Mouse (Mus musculus) E14TG2a.4 (cell line): Measurements from ENCODE around the gene Atp1b2.

ENCODE experiments used
- H3K27me3 ChIP-seq: 2 replicates; pipeline ENCODE4 v1.6.1; 2014; ENCODE audit warnings: low read length, control low read depth; ENCODE audit not compliant: insufficient read depth
- H3K36me3 ChIP-seq: 2 replicates; pipeline ENCODE4 v1.6.1; 2014; ENCODE audit warnings: low read length, control low read depth; ENCODE audit not compliant: insufficient read depth
- H3K4me1 ChIP-seq: replicated peaks from 2 replicates; pipeline ENCODE4 v1.6.1; 2014; ENCODE audit warnings: low read depth, low read length, control low read depth
- H3K4me3 ChIP-seq: replicated peaks from 2 replicates; pipeline ENCODE4 v1.5.1; 2014; ENCODE audit warnings: mild to moderate bottlenecking, low read length
- H3K9me3 ChIP-seq: 2 replicates; pipeline ENCODE4 v1.6.1; 2014; ENCODE audit warnings: low read length, control low read depth
- CTCF ChIP-seq: conservative IDR thresholded peaks from 2 replicates; pipeline ENCODE4 v1.5.1; 2014; ENCODE audit warnings: low read length
- NANOG ChIP-seq: IDR thresholded peaks from 2 replicates; pipeline ENCODE4 v1.6.1; 2014; ENCODE audit warnings: borderline replicate concordance, low read length, mixed read lengths
- POU5F1 ChIP-seq: IDR thresholded peaks from 2 replicates; pipeline ENCODE4 v1.6.1; 2014; ENCODE audit warnings: low read length, borderline replicate concordance

The Atp1b2 gene

GRCm38 (mm10) chr11:69613553-69614256, 8.0 kb upstream of the Atp1b2 start:
- no peaks in the 10 kb centered on the region for H3K9me3 ChIP-seq
- no peak for TF ChIP-seq NANOG
- TF ChIP-seq CTCF, result peak; percentile 85
- H3K4me1 ChIP-seq, result peaks cover 36% of the 10 kb centered on the region
- H3K4me3 ChIP-seq, result peak overlapping the region; percentile 54
- H3K36me3 ChIP-seq, result no peaks in the 10 kb centered on the region
- peaks cover 38% of the 10 kb centered on the region for H3K27me3 ChIP-seq

GRCm38 (mm10) chr11:69610899-69611298, 5.2 kb upstream of the Atp1b2 start:
- TF ChIP-seq CTCF (no peak), POU5F1 (no peak), NANOG (no peak)

GRCm38 (mm10) chr11:69609416-69609815, 3.7 kb upstream of the Atp1b2 start:
- no peak for TF ChIP-seq CTCF
- TF ChIP-seq NANOG, result no peak
- no peak for TF ChIP-seq POU5F1

More at GRCm38 (mm10) chr11:69610899-69611298, 5.2 kb upstream of the Atp1b2 start:
- H3K9me3 ChIP-seq, result no peaks in the 10 kb centered on the region
- H3K4me1 ChIP-seq, result peaks cover 56% of the 10 kb centered on the region
- peaks cover 13% of the 10 kb centered on the region for H3K27me3 ChIP-seq
- no peak overlapping the region for H3K4me3 ChIP-seq
- H3K36me3 ChIP-seq, result no peaks in the 10 kb centered on the region

GRCm38 (mm10) chr11:69608525-69608924, 2.8 kb upstream of the Atp1b2 start:
- TF ChIP-seq NANOG (no peak), CTCF (no peak), POU5F1 (no peak)
- H3K36me3 ChIP-seq, result no peaks in the 10 kb centered on the region
- H3K4me1 ChIP-seq, result peaks cover 56% of the 10 kb centered on the region
- peaks cover 25% of the 10 kb centered on the region for H3K27me3 ChIP-seq
- H3K4me3 ChIP-seq, result no peak overlapping the region
- no peaks in the 10 kb centered on the region for H3K9me3 ChIP-seq

More at GRCm38 (mm10) chr11:69609416-69609815, 3.7 kb upstream of the Atp1b2 start:
- Histone ChIP-seq H3K4me3 (no peak overlapping the region), H3K9me3 (no peaks in the 10 kb centered on the region), H3K27me3 (peaks cover 16% of the 10 kb centered on the region), H3K36me3 (no peaks in the 10 kb centered on the region), H3K4me1 (peaks cover 54% of the 10 kb centered on the region)

- TF ChIP-seq NANOG (no peak), CTCF (no peak), POU5F1 (no peak)
- Histone ChIP-seq H3K4me3 (no peak overlapping the region), H3K27me3 (peaks cover 41% of the 10 kb centered on the region), H3K36me3 (0 out of 2 replicates have a peak, but pooled peaks cover under 1% of the 10 kb centered on the region), H3K4me1 (peaks cover 59% of the 10 kb centered on the region), H3K9me3 (no peaks in the 10 kb centered on the region)
These were observed 1.1 kb upstream of the Atp1b2 start for GRCm38 (mm10) chr11:69606832-69607231.

- Histone ChIP-seq H3K27me3 (peaks cover 41% of the 10 kb centered on the region), H3K36me3 (0 out of 2 replicates have a peak, but pooled peaks cover 4% of the 10 kb centered on the region), H3K4me1 (peaks cover 63% of the 10 kb centered on the region), H3K9me3 (no peaks in the 10 kb centered on the region), H3K4me3 (peak overlapping the region; percentile 52)
- TF ChIP-seq NANOG (no peak), POU5F1 (no peak), CTCF (no peak)
These were observed 701 bp upstream of the Atp1b2 start for GRCm38 (mm10) chr11:69606491-69606795.

GRCm38 (mm10) chr11:69604795-69605664, 712 bp downstream of the Atp1b2 start:
- Histone ChIP-seq H3K4me3 (peak overlapping the region; percentile 88), H3K36me3 (0 out of 2 replicates have a peak, but pooled peaks cover 4% of the 10 kb centered on the region), H3K9me3 (no peaks in the 10 kb centered on the region), H3K27me3 (peaks cover 38% of the 10 kb centered on the region), H3K4me1 (peaks cover 77% of the 10 kb centered on the region)
- TF ChIP-seq POU5F1 (no peak), NANOG (no peak), CTCF (no peak)

GRCm38 (mm10) chr11:69604347-69604746, 1.4 kb downstream of the Atp1b2 start:
- H3K4me1 ChIP-seq, result peaks cover 81% of the 10 kb centered on the region
- H3K36me3 ChIP-seq, result 0 out of 2 replicates have a peak, but pooled peaks cover 4% of the 10 kb centered on the region
- H3K4me3 ChIP-seq, result peak overlapping the region; percentile 88
- TF ChIP-seq POU5F1, result no peak
- no peak for TF ChIP-seq CTCF
- TF ChIP-seq NANOG, result no peak
- no peaks in the 10 kb centered on the region for H3K9me3 ChIP-seq
- H3K27me3 ChIP-seq, result peaks cover 38% of the 10 kb centered on the region
